Mouse (Mus musculus) heart, adult 2 months (tissue): ENCODE results near the gene Gm15319. TPM values are rescaled to one million over a fixed set of nuclear protein-coding genes. Genes with fewer than 3 reads are reported as not detected.
"Not testable (repeated sequence)": the region's sequence is repeated elsewhere in the genome, so short reads cannot be mapped to it uniquely, and the experiment has no call there.

Source experiments
- DNase-seq, 2 experiments: peaks; one replicate each; pipeline ENCODE4 v3.0.0; 2021
- H3K27ac ChIP-seq: fragments of 200-600 bp; 2 replicates; pipeline ENCODE4 v1.8.1; 2022
- H3K27me3 ChIP-seq: fragments of 200-500 bp; 2 replicates; pipeline ENCODE4 v1.6.1; 2012; ENCODE audit warnings: mild to moderate bottlenecking, low read length, inconsistent platforms, mixed read lengths; ENCODE audit not compliant: control insufficient read depth, insufficient read depth
- H3K36me3 ChIP-seq: fragments of 200-500 bp; 2 replicates; pipeline ENCODE4 v1.6.1; 2012; ENCODE audit warnings: low read length, inconsistent platforms; ENCODE audit not compliant: control insufficient read depth, insufficient read depth
- H3K4me1 ChIP-seq: fragments of 200-500 bp; 2 replicates; pipeline ENCODE4 v1.6.1; 2011; ENCODE audit warnings: low read length; ENCODE audit not compliant: control insufficient read depth, insufficient read depth
- H3K4me3 ChIP-seq: fragments of 200-600 bp; 2 replicates; pipeline ENCODE4 v1.8.1; 2022
- H3K79me2 ChIP-seq: fragments of 200-500 bp; replicated peaks from 2 replicates; pipeline ENCODE4 v1.6.1; 2012; ENCODE audit warnings: mild to moderate bottlenecking, inconsistent platforms, low read length, moderate library complexity, mixed read lengths; ENCODE audit not compliant: control insufficient read depth, insufficient read depth
- H3K9ac ChIP-seq: fragments of 200-500 bp; 2 replicates; pipeline ENCODE4 v1.6.1; 2012; ENCODE audit warnings: low read depth, mild to moderate bottlenecking, control low read depth, inconsistent platforms, low read length, mixed read lengths
- WGBS: fragments of 180-500 bp; shearing (Covaris S2); methylation state at CpG from one replicate; pipeline ENCODE4 v1.1.7; 2018; 5-methylcytosine and 5-hydroxymethylcytosine counted together
- intact Hi-C: fragments of 180-260 bp; cut with DNase I; formaldehyde crosslinking; loops from one replicate; pipeline ENCODE4 v1.15.1; 2025
- polyA plus RNA-seq: library from polyadenylated mRNA; depleted of rRNA; stranded (reverse); fragments of >200 nt; gene quantifications from 2 replicates; pipeline ENCODE4 v1.2.3, GENCODE M21; 2012
- total RNA-seq, 2 experiments: library from RNA; stranded (reverse); gene quantifications; 2 replicates each; pipeline ENCODE4 v1.2.3; 2021

Gene Gm15319
- total and polyA plus RNA-seq, 3 experiments: 0.16 to 0.32 TPM; not detected in 1

DNA sequence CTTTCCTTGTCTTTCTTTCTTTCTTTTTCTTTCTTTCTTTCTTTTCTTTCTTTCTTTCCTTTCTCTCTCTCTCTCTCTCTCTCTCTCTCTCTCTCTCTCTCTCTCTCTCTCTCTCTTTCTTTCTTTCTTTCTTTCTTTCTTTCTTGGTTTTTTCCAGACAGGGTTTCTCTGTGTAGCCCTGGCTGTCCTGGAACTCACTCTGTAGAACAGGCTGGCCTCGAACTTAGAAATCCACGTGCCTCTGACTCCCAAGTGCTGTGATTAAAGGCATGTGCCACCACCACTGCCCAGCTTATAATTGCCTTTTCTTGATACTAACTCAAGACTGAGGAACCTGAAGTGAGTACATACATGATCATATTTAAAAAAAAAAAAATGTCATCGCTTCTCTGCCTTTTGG lies 75.3 kb downstream of the Gm15319 start:
- intact Hi-C loops, H3K4me1 ChIP-seq: not testable (repeated sequence)

More for the DNA sequence above, 75.3 kb downstream of the Gm15319 start:
- 87% methylated on average over 3 of the region's 3 CpGs for WGBS
- not testable (repeated sequence) for H3K9ac ChIP-seq, H3K4me3 ChIP-seq, H3K36me3 ChIP-seq, DNase-seq, H3K27ac ChIP-seq, H3K79me2 ChIP-seq, H3K27me3 ChIP-seq
